Mouse (Mus musculus) midbrain, embryonic 14.5 days (tissue): Measurements from ENCODE around the gene Svopl. TPM values are rescaled to one million over a fixed set of nuclear protein-coding genes. Genes with fewer than 3 reads are reported as not detected.

ENCODE experiments used
- ATAC-seq: fragments of 200-750 bp; cut with Nextera tagmentation; 2 replicates; pipeline ENCODE4 v1.8.0; 2017; ENCODE audit warnings: moderate number of reproducible peaks, moderate library complexity; ENCODE audit not compliant: low FRiP score, low TSS enrichment
- DNase-seq: peaks from one replicate; pipeline ENCODE4 v3.0.0-alpha.2; 2015
- H3K27ac ChIP-seq: fragments of 300-500 bp; sonication (generic); replicated peaks from 2 replicates; pipeline ENCODE4 v1.5.1; 2014; ENCODE audit warnings: mild to moderate bottlenecking, low read depth, low read length, moderate library complexity
- H3K27me3 ChIP-seq: fragments of 300-500 bp; sonication (generic); 2 replicates; pipeline ENCODE4 v1.6.1; 2014; ENCODE audit warnings: low read length, control low read depth, mixed read lengths; ENCODE audit not compliant: control insufficient read depth, insufficient read depth
- H3K36me3 ChIP-seq: fragments of 300-500 bp; sonication (generic); 2 replicates; pipeline ENCODE4 v1.6.1; 2014; ENCODE audit warnings: low read length, control low read depth; ENCODE audit not compliant: control insufficient read depth, insufficient read depth
- H3K4me1 ChIP-seq: fragments of 300-500 bp; sonication (generic); 2 replicates; pipeline ENCODE4 v1.6.1; 2014; ENCODE audit warnings: mild to moderate bottlenecking, antibody characterized with exemption, low read length, control low read depth; ENCODE audit not compliant: control insufficient read depth, insufficient read depth
- H3K4me2 ChIP-seq: fragments of 300-500 bp; sonication (generic); 2 replicates; pipeline ENCODE4 v1.6.1; 2014; ENCODE audit warnings: mild to moderate bottlenecking, low read length, moderate library complexity
- H3K4me3 ChIP-seq: fragments of 300-500 bp; sonication (generic); replicated peaks from 2 replicates; pipeline ENCODE4 v1.5.1; 2014; ENCODE audit warnings: low read depth, low read length
- H3K9ac ChIP-seq: fragments of 300-500 bp; sonication (generic); replicated peaks from 2 replicates; pipeline ENCODE4 v1.6.1; 2014; ENCODE audit warnings: mild to moderate bottlenecking, low read length, moderate library complexity
- H3K9me3 ChIP-seq: fragments of 300-500 bp; sonication (generic); 2 replicates; pipeline ENCODE4 v1.6.1; 2016; ENCODE audit warnings: low read length, control low read depth, mixed read lengths; ENCODE audit not compliant: control insufficient read depth
- WGBS: fragments of 180-500 bp; shearing (Covaris S2); extraction: QIAGEN DNeasy Blood & Tissue Kit; methylation state at CpG from one replicate; pipeline ENCODE4 v1.1.7; 2014; 5-methylcytosine and 5-hydroxymethylcytosine counted together
- polyA plus RNA-seq: library from polyadenylated mRNA; unstranded; fragments of >200 nt; fragmentation: Nextera tagmentation; extraction: Ambion mirVana; gene quantifications from 2 replicates; pipeline ENCODE4 v1.2.1, GENCODE M21; 2014

Gene Svopl
- 0.70 and 0.86 TPM in 2 replicates for polyA plus RNA-seq

- H3K9me3 ChIP-seq, result no peaks in the 10 kb centered on the region
- no peaks in the 10 kb centered on the region for H3K36me3 ChIP-seq
- ATAC-seq, result no peak
- H3K27ac ChIP-seq, result no peak within 1 kb of the TSS
- H3K4me3 ChIP-seq, result no peak within 1 kb of the TSS
- H3K9ac ChIP-seq, result no peak within 1 kb of the TSS
- no peaks in the 10 kb centered on the region for H3K27me3 ChIP-seq
- WGBS, result 46% methylated on average over 6 of the region's 6 CpGs
- DNase-seq, result no peak
- H3K4me1 ChIP-seq, result no peaks in the 10 kb centered on the region
- no peak within 1 kb of the TSS for H3K4me2 ChIP-seq
These were observed at the start of gene Svopl for GRCm38 (mm10) chr6:38046838-38047237. Gene Svopl (minus strand): TSS chr6:38046996.

GRCm38 (mm10) chr6:38094701-38095100 is 47.9 kb upstream of the Svopl start:
- ATAC-seq (no peak), DNase-seq (no peak)
- no peaks in the 10 kb centered on the region for H3K27me3 ChIP-seq
- H3K9me3 ChIP-seq, result no peaks in the 10 kb centered on the region
- WGBS, result 91% methylated on average over 10 of the region's 10 CpGs
- no peak overlapping the region for H3K4me2 ChIP-seq
- no peak overlapping the region for H3K27ac ChIP-seq
- H3K9ac ChIP-seq, result no peak overlapping the region
- no peaks in the 10 kb centered on the region for H3K4me1 ChIP-seq
- no peaks in the 10 kb centered on the region for H3K36me3 ChIP-seq
- no peak overlapping the region for H3K4me3 ChIP-seq

GRCm38 (mm10) chr6:38092539-38092938 is 45.7 kb upstream of the Svopl start:
- no peak overlapping the region for H3K9ac ChIP-seq
- H3K4me3 ChIP-seq, result no peak overlapping the region
- DNase-seq (no peak), ATAC-seq (no peak)
- no peak overlapping the region for H3K4me2 ChIP-seq
- H3K27me3 ChIP-seq, result no peaks in the 10 kb centered on the region
- no peaks in the 10 kb centered on the region for H3K9me3 ChIP-seq
- H3K36me3 ChIP-seq, result no peaks in the 10 kb centered on the region
- no peak overlapping the region for H3K27ac ChIP-seq
- no peaks in the 10 kb centered on the region for H3K4me1 ChIP-seq
- WGBS, result 95% methylated on average over 8 of the region's 8 CpGs

- Histone ChIP-seq H3K4me2 (no peak overlapping the region), H3K4me1 (no peaks in the 10 kb centered on the region), H3K36me3 (no peaks in the 10 kb centered on the region), H3K27me3 (no peaks in the 10 kb centered on the region), H3K27ac (no peak overlapping the region), H3K9me3 (no peaks in the 10 kb centered on the region), H3K4me3 (no peak overlapping the region), H3K9ac (no peak overlapping the region)
- no peak for DNase-seq
- ATAC-seq, result no peak
- WGBS, result 88% methylated on average over 9 of the region's 9 CpGs
These were observed 40.6 kb upstream of the Svopl start for GRCm38 (mm10) chr6:38087242-38088026.

GRCm38 (mm10) chr6:38083204-38083603 is 36.4 kb upstream of the Svopl start:
- Histone ChIP-seq H3K27me3 (no peaks in the 10 kb centered on the region), H3K9me3 (no peaks in the 10 kb centered on the region)
- WGBS, result 37% methylated on average over 4 of the region's 4 CpGs

GRCm38 (mm10) chr6:38081727-38082341 is 35.0 kb upstream of the Svopl start:
- Histone ChIP-seq H3K27me3 (no peaks in the 10 kb centered on the region), H3K9me3 (no peaks in the 10 kb centered on the region), H3K4me1 (no peaks in the 10 kb centered on the region), H3K9ac (no peak overlapping the region), H3K36me3 (no peaks in the 10 kb centered on the region), H3K4me2 (no peak overlapping the region), H3K4me3 (no peak overlapping the region), H3K27ac (no peak overlapping the region)
- DNase-seq, result no peak
- ATAC-seq, result no peak
- 59% methylated on average over 11 of the region's 11 CpGs for WGBS

More at GRCm38 (mm10) chr6:38083204-38083603, 36.4 kb upstream of the Svopl start:
- no peak overlapping the region for H3K27ac ChIP-seq
- ATAC-seq, result no peak
- no peak overlapping the region for H3K4me2 ChIP-seq
- no peaks in the 10 kb centered on the region for H3K4me1 ChIP-seq
- no peaks in the 10 kb centered on the region for H3K36me3 ChIP-seq
- no peak overlapping the region for H3K9ac ChIP-seq
- no peak overlapping the region for H3K4me3 ChIP-seq
- no peak for DNase-seq

GRCm38 (mm10) chr6:38080364-38080763 is 33.6 kb upstream of the Svopl start:
- ATAC-seq (no peak), DNase-seq (no peak)
- Histone ChIP-seq H3K4me2 (no peak overlapping the region), H3K4me1 (no peaks in the 10 kb centered on the region), H3K4me3 (no peak overlapping the region), H3K9me3 (no peaks in the 10 kb centered on the region), H3K27me3 (no peaks in the 10 kb centered on the region), H3K9ac (no peak overlapping the region), H3K27ac (no peak overlapping the region), H3K36me3 (no peaks in the 10 kb centered on the region)
- WGBS, result 66% methylated on average over 4 of the region's 4 CpGs

GRCm38 (mm10) chr6:38073592-38073991 is 26.8 kb upstream of the Svopl start:
- 93% methylated on average over 3 of the region's 3 CpGs for WGBS
- DNase-seq, result no peak
- no peaks in the 10 kb centered on the region for H3K36me3 ChIP-seq
- H3K4me1 ChIP-seq, result no peaks in the 10 kb centered on the region
- H3K27me3 ChIP-seq, result no peaks in the 10 kb centered on the region
- H3K4me3 ChIP-seq, result no peak overlapping the region
- no peak for ATAC-seq
- 0 out of 2 replicates have a peak, but pooled peaks cover 7% of the 10 kb centered on the region for H3K9me3 ChIP-seq
- H3K27ac ChIP-seq, result no peak overlapping the region
- no peak overlapping the region for H3K4me2 ChIP-seq
- no peak overlapping the region for H3K9ac ChIP-seq
